Mouse (Mus musculus): ENCODE measurements at regions not wholly inside any gene's neighbourhood (a gene's known extent, or its start where the extent isn't known, plus 50 kb on each side); places are given as distances from the start of the nearest gene placed in this dataset.

GRCm38 (mm10) chr12:15979233-15979632 lies 162.5 kb upstream of the Trib2 start:
- DNase-seq (ENCODE audit: low spot score): peak; percentile 5

GRCm38 (mm10) chr12:15971786-15972185 lies 155.1 kb upstream of the Trib2 start:
- no peak for DNase-seq (ENCODE audit: low spot score)

- DNase-seq (ENCODE audit: low spot score): no peak
Observed at GRCm38 (mm10) chr12:15970262-15970661, 153.5 kb upstream of the Trib2 start.

GRCm38 (mm10) chr12:15967550-15968102 lies 150.9 kb upstream of the Trib2 start:
- peak; percentile 49 for DNase-seq (ENCODE audit: low spot score)

GRCm38 (mm10) chr12:15966631-15967030 lies 149.9 kb upstream of the Trib2 start:
- DNase-seq (ENCODE audit: low spot score): no peak

- no peak for DNase-seq (ENCODE audit: low spot score)
Observed at GRCm38 (mm10) chr12:15965921-15966320, 149.2 kb upstream of the Trib2 start.

GRCm38 (mm10) chr12:15964073-15964472 lies 147.4 kb upstream of the Trib2 start:
- DNase-seq (ENCODE audit: low spot score): no peak

GRCm38 (mm10) chr12:15961834-15962233 lies 145.1 kb upstream of the Trib2 start:
- no peak for DNase-seq (ENCODE audit: low spot score)

- no peak for DNase-seq (ENCODE audit: low spot score)
Observed at GRCm38 (mm10) chr12:15937443-15938237, 120.9 kb upstream of the Trib2 start.

- no peak for DNase-seq (ENCODE audit: low spot score)
Observed at GRCm38 (mm10) chr12:15932067-15932466, 115.3 kb upstream of the Trib2 start.

GRCm38 (mm10) chr12:15931535-15931934 lies 114.8 kb upstream of the Trib2 start:
- DNase-seq (ENCODE audit: low spot score): no peak

GRCm38 (mm10) chr12:15930155-15930554 lies 113.4 kb upstream of the Trib2 start:
- no peak for DNase-seq (ENCODE audit: low spot score)

GRCm38 (mm10) chr12:15929541-15929940 lies 112.8 kb upstream of the Trib2 start:
- no peak for DNase-seq (ENCODE audit: low spot score)

- DNase-seq (ENCODE audit: low spot score): no peak
Observed at GRCm38 (mm10) chr12:15918291-15918690, 101.6 kb upstream of the Trib2 start.

- DNase-seq (ENCODE audit: low spot score): no peak
Observed at GRCm38 (mm10) chr12:15912959-15913358, 96.2 kb upstream of the Trib2 start.

GRCm38 (mm10) chr12:15912491-15912890 lies 95.8 kb upstream of the Trib2 start:
- no peak for DNase-seq (ENCODE audit: low spot score)

GRCm38 (mm10) chr12:15911254-15911991 lies 94.7 kb upstream of the Trib2 start:
- DNase-seq (ENCODE audit: low spot score): no peak

- DNase-seq (ENCODE audit: low spot score): no peak
Observed at GRCm38 (mm10) chr12:15897539-15897938, 80.8 kb upstream of the Trib2 start.

- DNase-seq (ENCODE audit: low spot score): no peak
Observed at GRCm38 (mm10) chr12:15896511-15896910, 79.8 kb upstream of the Trib2 start.

- DNase-seq (ENCODE audit: low spot score): no peak
Observed at GRCm38 (mm10) chr12:15895215-15895614, 78.5 kb upstream of the Trib2 start.

GRCm38 (mm10) chr12:15890591-15890990 lies 73.9 kb upstream of the Trib2 start:
- no peak for DNase-seq (ENCODE audit: low spot score)

- DNase-seq (ENCODE audit: low spot score): no peak
Observed at GRCm38 (mm10) chr12:15879907-15880430, 63.2 kb upstream of the Trib2 start.

Measured in thymus, postnatal 0 days (tissue).